Mouse (Mus musculus) frontal cortex, postnatal 14 days (tissue): ENCODE measurements at regions not wholly inside any gene's neighbourhood (a gene's known extent, or its start where the extent isn't known, plus 50 kb on each side); places are given as distances from the start of the nearest gene placed in this dataset.
"Not testable (repeated sequence)": the region's sequence is repeated elsewhere in the genome, so short reads cannot be mapped to it uniquely, and the experiment has no call there.

ENCODE experiments used
- DNase-seq, 2 experiments: peaks; one replicate each; pipeline ENCODE4 v3.0.0; 2022; ENCODE audit warnings: low spot score in 2 of 2

DNA sequence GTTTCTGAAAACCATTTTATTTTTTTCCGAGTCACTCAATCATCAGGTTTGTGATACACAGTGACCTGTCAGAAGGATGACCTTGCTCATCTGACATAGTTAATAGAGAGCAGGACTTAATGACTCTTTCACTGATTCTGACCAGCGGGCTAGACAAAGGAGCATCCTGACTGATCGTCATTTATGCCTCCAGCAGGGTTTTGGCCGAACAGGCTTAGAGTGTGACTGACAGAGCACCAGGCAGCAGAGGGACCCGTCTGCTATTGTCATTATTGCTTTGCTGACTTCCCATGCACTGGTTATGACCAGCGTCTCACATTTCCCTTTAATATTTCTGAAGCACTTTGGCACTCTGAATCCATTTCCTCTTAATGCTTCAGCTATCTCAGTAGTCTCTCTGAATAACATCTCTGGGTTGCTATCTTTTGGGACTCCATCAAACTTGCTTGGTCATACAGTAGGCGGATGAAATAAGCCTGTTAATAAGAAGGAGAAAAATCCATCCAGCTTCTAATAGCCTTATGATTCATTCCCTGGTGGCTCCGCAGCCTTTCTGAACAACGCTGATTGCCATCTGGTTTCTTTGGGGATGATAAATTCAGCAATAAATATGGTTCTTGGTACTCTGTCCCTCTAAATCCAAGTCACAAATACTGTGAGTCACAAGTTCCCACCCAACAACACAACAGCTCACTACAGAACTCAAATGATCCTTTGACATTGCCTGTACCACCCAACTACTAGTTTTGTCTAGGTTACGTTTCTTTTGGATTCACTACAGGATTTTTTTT lies 820.8 kb upstream of the Sox9 start:
- no peak for DNase-seq

DNA sequence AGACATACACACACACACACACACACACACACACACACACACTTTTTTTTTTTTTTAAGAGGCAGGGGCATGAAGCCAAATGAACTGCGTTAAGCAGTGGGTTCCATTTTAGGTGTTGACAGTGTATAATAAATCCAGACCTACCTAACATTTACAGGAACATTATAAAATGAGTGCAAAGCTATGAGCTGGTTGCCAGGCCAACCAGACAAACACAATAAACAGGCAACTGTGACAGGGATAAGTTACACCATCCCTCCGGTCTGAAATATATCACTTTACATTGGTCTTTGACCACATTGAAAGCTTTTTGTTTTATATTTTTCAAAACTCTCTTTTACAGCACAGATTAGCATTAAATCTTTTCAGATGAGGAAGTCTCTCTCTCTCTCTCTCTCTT lies 820.2 kb upstream of the Sox9 start:
- DNase-seq = no peak

GRCm38 (mm10) chr11:111964066-111964465 lies 818.0 kb upstream of the Sox9 start:
- no peak for DNase-seq

- DNase-seq = no peak
Measured at GRCm38 (mm10) chr11:111966401-111966800, 815.6 kb upstream of the Sox9 start.

- no peak for DNase-seq
Measured at GRCm38 (mm10) chr11:111971001-111971400, 811.0 kb upstream of the Sox9 start.

DNA sequence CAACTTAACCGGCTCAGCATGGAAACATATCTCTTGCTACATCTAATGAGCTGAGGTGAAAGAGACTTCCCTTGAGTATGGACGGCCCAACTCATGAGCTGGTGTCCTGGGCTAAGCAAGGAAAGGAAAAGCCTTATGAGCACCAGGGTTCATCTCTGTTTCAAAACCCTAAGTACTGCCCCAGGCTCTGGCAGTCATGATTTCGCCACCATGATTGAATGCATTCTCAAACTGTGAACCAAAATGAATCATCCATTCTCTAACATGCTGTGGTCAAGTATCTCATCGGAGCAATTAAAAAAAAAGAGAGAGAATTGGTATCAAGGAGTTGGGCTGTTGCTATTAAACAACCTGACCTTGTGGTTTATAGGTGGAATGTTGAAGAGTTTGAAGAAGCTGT lies 803.4 kb upstream of the Sox9 start:
- DNase-seq = no peak

DNA sequence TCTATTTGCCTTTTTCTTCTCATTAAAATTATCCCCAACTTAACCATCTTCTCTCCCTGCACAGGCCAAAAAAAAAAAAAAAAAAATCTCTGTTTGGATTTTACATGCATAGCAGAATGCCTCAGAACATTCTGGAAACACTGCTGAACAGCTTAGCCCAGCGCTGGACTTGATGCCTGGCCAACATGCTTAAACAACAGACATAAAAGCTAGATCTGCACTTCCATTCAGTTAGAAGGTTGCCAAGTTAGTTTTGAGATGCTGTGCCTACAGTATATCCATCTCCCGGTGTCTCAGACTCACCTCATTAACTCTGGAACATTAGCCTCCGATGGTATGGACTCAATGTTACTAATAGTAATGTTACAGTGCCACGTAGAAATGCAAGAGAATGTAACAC lies 785.6 kb upstream of the Sox9 start:
- no peak for DNase-seq

DNA sequence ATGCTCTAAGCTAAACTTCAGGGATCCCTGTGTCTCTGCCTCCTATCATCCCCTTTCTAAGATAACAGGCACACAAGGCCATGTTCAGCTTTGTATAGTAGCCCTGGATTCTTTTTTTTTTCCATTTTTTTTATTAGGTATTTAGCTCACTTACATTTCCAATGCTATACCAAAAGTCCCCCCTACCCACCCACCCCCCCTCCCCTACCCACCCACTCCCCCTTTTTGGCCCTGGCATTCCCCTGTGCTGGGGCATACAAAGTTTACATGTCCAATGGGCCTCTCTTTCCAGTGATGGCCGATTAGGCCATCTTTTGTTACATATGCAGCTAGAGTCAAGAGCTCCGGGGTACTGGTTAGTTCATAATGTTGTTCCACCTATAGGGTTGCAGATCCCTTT lies 771.2 kb upstream of the Sox9 start:
- not testable (repeated sequence) for DNase-seq

- DNase-seq = no peak
Measured at GRCm38 (mm10) chr11:112017906-112018305, 764.1 kb upstream of the Sox9 start.

DNA sequence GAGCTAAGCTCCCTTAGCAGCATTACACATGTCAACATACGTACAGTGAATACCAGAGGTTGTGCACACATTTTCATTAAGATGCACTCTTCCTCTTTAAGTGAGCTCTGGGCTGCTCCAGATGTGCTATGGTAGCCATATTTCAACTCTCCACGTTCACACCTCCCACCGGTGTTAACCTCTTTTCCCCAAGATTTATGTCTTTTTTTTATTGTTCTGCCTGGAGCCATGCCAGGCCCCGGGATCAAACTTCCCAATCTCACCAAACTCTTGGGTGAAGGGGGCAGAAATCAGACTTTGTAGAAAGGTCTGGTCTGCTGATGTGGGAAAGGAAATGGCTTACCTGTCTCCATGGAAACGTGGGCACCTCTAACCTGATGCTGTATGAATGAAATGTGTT lies 754.0 kb upstream of the Sox9 start:
- DNase-seq = no peak

- no peak for DNase-seq
Measured at GRCm38 (mm10) chr11:112038741-112039140, 743.3 kb upstream of the Sox9 start.

GRCm38 (mm10) chr11:112044455-112044854 lies 737.6 kb upstream of the Sox9 start:
- no peak for DNase-seq

DNA sequence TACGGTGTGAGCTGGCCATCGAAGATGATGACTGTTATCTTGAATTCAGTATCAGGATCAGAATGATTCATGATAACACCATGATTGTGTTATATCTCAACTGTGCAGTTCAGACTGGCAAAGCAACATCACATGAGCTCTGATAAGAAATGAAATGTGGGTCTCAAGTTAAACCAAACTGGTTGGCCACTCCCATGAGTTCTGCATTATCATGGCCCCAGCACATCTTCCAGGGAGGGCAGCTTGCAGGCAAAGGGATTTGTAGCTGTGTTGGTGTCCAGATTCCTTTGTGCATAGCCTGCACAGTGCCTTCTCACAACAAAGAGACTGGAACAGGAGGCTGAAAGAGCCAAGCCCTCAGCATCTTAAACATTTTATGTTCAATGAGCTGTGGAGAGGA lies 736.7 kb upstream of the Sox9 start:
- no peak for DNase-seq

GRCm38 (mm10) chr11:112050362-112050761 lies 731.7 kb upstream of the Sox9 start:
- DNase-seq = no peak

DNA sequence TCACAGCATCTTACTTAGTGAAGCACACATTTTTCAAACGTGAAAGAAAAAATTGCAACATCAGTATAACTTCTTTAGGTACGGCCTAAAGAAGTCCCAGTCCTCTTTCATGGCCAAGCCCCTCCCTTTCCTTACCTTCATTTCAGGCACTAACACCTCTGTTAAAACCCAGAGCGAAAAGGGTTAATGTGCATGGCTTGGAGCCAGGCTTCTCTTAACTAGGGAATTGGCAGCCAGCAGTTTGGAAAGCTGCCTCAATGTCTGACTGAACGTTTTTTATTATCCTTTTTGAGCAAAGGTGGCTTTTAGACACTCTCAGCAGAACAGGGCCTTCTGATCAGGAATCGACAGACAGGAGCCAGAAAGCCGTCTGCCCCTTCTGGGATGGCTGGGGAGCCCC lies 726.4 kb upstream of the Sox9 start:
- DNase-seq = no peak

GRCm38 (mm10) chr11:112067176-112067575 lies 714.8 kb upstream of the Sox9 start:
- no peak for DNase-seq

DNA sequence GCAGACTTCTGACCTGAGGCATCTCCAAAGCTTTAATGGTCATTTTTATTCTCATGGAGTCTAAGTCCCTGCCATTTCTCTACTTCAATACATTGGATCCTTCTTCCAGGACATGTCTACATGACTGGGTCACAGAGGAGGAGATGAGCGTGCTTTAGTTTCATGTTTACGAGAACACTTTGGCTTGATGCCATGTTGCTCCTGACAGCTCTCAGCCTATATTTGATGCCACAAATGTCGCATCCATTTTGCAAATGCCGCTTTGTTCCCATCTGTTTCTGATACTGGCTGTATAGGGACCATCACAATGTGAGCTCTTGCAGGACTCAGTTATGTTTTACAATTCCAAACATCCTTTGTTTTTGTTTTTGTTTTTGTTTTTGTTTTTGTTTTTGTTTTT lies 713.2 kb upstream of the Sox9 start:
- no peak for DNase-seq

DNA sequence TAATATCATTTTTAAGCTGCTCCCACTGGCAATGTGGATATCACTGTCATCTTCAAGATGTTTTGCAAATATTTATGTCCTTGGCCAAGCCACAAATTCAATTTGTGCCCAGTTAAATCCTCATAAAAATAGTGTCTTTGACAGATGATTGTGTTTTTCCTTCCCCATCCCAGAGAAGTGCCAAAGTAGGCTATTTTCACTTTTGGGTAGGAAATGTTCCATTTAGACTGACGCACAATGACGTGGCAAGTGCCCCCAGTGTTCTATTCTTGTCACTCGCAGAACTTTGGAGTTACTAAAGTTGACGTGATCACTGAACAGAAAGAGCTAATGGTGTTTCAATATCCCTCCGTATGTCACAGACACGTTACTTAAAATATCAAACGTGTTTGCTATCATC lies 710.5 kb upstream of the Sox9 start:
- peak; percentile 5 to 8 for DNase-seq

- no peak for DNase-seq
Measured at GRCm38 (mm10) chr11:112081386-112081785, 700.6 kb upstream of the Sox9 start.

DNA sequence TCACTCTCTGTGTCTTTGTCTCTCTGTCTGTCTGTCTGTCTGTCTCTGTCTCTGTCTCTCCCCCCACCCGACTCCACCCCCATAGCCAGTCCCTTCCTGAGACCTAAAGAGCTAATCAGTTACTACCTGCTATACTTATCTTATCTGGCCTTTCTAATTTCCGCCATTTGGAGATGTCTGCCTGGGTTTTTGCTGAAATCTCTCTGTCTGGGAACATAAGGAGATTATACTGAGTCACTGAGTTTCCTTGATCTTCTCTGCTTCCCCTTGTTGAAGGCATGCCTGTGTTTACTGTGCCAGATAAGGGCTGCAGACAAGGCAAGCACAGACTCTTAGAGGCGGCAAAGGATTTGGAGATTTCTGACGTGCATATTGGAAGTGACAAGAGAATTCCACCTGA lies 699.0 kb upstream of the Sox9 start:
- DNase-seq = no peak

DNA sequence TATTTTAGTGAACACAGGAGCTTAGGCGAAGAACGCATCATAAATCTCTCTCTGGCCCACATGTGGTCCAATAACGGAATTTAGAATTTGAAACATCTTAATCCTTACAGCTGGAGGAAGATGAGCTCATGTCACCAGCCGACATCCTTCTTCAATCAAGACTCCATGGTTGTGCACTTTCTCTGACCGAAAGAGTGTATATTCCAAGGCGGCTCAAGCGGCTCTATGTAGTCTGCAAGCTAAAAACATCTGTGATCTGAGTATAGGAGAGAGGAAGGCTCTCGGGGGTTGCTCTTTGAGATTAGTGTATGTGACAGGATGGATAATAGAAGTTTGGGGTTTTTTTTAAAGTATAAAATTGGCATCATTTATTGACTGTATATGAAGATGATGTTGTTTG lies 689.9 kb upstream of the Sox9 start:
- no peak for DNase-seq

DNA sequence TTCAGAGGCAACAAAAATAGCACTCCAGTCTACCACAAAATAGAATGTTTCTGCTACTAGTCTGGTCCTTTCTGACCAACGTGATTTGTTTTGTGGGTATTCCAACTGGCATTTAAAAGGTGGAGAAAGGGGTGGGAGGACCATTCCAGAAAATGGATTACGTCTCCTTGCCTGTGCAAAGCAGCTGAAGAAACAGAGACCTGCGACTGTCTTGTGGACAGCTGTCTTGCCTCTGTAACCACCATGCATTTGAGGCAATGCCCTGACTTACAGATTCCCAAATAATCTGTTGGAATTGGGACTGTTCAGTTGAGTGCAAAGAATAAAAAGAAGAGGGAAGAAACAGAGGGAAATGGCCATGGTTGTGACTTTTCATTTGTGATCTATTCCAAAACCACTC lies 687.0 kb upstream of the Sox9 start:
- no peak for DNase-seq

- no peak for DNase-seq
Measured at GRCm38 (mm10) chr11:112098161-112098560, 683.9 kb upstream of the Sox9 start.

GRCm38 (mm10) chr11:112103252-112103651 lies 678.8 kb upstream of the Sox9 start:
- DNase-seq = no peak
